Mouse (Mus musculus) forebrain, embryonic 10.5 days (tissue): ENCODE results near the gene Zswim5. TPM values are rescaled to one million over a fixed set of nuclear protein-coding genes. Genes with fewer than 3 reads are reported as not detected.

ENCODE experiments used
- DNase-seq: peaks from one replicate; pipeline ENCODE4 v3.0.0-alpha.2; 2017; ENCODE audit warnings: low spot score; ENCODE audit errors: extremely low spot score
- H3K27ac ChIP-seq: fragments of 300-500 bp; sonication (generic); 2 replicates; pipeline ENCODE4 v1.5.1; 2016; ENCODE audit warnings: mild to moderate bottlenecking
- H3K27me3 ChIP-seq: fragments of 300-500 bp; sonication (generic); 2 replicates; pipeline ENCODE4 v1.6.1; 2016; ENCODE audit warnings: mild to moderate bottlenecking; ENCODE audit not compliant: poor library complexity, severe bottlenecking
- H3K36me3 ChIP-seq: fragments of 300-500 bp; sonication (generic); replicated peaks from 2 replicates; pipeline ENCODE4 v1.6.1; 2016; ENCODE audit warnings: mild to moderate bottlenecking, moderate library complexity
- H3K4me1 ChIP-seq: fragments of 300-500 bp; sonication (generic); 2 replicates; pipeline ENCODE4 v1.6.1; 2016
- H3K4me3 ChIP-seq: fragments of 300-500 bp; sonication (generic); 2 replicates; pipeline ENCODE4 v1.5.1; 2016; ENCODE audit warnings: mild to moderate bottlenecking, moderate library complexity
- H3K9me3 ChIP-seq: fragments of 300-500 bp; sonication (generic); 2 replicates; pipeline ENCODE4 v1.6.1; 2016; ENCODE audit warnings: mild to moderate bottlenecking, moderate library complexity
- WGBS: fragments of 180-500 bp; shearing (Covaris S2); methylation state at CpG from one replicate; pipeline ENCODE4 v1.1.7; 2016; 5-methylcytosine and 5-hydroxymethylcytosine counted together
- polyA plus RNA-seq: library from polyadenylated mRNA; unstranded; fragments of >200 nt; fragmentation: Nextera tagmentation; extraction: Ambion mirVana; gene quantifications from 2 replicates; pipeline ENCODE4 v1.2.1, GENCODE M21; 2016

Zswim5 gene
- polyA plus RNA-seq, 1 experiment from 2014 or later, result 5.7 TPM

DNA sequence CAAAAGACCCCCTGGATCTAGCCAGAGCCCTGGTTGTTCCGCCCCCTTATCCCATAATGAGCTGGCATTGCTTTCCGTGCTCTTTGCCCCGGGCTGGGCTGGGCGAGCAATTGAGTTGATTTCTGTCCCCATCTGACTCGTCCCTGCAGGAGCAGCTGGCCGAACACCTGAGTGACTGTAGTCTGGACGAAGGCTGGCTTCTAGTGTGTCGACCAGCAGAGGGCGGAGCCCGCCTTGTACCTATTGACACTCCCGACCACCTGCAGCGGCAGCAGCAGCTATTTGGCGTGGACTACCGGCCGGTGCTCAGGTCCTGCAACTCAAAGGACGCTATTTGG, 118.6 kb downstream of the Zswim5 start:
- peak; percentile 46 for DNase-seq
- Histone ChIP-seq H3K36me3 (peaks cover 20% of the 10 kb centered on the region), H3K4me1 (peaks cover 40% of the 10 kb centered on the region), H3K4me3 (peak overlapping the region; percentile 79), H3K27me3 (peaks cover 7% of the 10 kb centered on the region), H3K9me3 (no peaks in the 10 kb centered on the region), H3K27ac (peak overlapping the region; percentile 79)
- under 1% methylated on average over 16 of the region's 16 CpGs for WGBS

DNA sequence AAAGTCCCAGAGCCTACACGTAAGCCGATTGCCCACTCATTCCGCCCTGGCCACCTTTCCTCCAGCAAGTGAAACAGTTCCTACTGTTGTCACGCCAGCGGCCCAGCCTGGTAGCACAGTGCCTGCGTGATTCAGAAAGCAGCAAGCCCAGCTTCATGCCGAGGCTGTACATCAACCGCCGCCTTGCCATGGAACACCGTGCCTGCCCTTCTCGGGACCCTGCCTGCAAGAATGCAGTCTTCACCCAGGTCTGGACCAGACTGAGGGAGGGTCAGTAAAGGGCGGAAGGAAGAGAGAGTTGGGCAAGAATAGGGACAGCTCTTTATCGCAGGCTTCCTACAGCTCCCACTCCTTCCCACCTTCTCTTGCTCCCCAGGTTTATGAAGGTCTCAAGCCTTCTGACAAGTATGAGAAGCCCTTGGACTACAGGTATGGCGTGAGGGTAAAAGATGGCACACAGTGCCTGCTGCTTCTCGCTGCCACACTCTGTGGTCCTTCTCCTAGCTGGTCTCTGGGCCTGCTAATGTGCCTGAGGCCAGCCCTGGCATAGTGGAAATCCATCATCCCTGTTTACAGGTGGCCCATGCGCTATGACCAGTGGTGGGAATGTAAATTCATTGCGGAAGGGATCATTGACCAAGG, 122.5 kb downstream of the Zswim5 start:
- Histone ChIP-seq H3K27ac (no peak overlapping the region), H3K4me1 (peaks cover 31% of the 10 kb centered on the region), H3K27me3 (peaks cover 18% of the 10 kb centered on the region), H3K36me3 (peaks cover 20% of the 10 kb centered on the region), H3K9me3 (no peaks in the 10 kb centered on the region), H3K4me3 (no peak overlapping the region)
- 94% methylated on average over 17 of the region's 17 CpGs for WGBS
- no peak for DNase-seq

DNA sequence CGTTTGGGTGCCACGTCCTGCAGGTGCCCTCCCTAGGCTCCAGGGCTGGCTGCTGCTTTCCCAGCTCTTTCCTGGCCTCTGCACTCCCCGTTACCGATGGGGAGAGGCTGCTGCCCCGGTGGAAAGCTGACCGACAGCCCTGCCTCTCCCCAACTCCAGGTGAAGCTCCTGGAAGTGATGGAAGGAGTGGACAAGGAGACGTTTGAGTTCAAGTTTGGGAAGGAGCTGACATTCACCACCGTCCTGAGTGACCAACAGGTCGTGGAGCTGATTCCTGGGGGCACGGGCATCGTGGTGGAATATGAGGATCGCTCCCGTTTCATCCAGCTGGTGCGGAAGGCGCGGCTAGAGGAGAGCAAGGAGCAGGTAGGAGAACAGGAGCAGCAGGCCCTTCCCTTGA, 124.8 kb downstream of the Zswim5 start:
- WGBS, result 93% methylated on average over 16 of the region's 16 CpGs
- H3K27me3 ChIP-seq, result peaks cover 11% of the 10 kb centered on the region
- H3K36me3 ChIP-seq, result peaks cover 20% of the 10 kb centered on the region
- no peaks in the 10 kb centered on the region for H3K9me3 ChIP-seq
- H3K27ac ChIP-seq, result no peak overlapping the region
- peaks cover 10% of the 10 kb centered on the region for H3K4me1 ChIP-seq
- H3K4me3 ChIP-seq, result no peak overlapping the region
- DNase-seq, result no peak

DNA sequence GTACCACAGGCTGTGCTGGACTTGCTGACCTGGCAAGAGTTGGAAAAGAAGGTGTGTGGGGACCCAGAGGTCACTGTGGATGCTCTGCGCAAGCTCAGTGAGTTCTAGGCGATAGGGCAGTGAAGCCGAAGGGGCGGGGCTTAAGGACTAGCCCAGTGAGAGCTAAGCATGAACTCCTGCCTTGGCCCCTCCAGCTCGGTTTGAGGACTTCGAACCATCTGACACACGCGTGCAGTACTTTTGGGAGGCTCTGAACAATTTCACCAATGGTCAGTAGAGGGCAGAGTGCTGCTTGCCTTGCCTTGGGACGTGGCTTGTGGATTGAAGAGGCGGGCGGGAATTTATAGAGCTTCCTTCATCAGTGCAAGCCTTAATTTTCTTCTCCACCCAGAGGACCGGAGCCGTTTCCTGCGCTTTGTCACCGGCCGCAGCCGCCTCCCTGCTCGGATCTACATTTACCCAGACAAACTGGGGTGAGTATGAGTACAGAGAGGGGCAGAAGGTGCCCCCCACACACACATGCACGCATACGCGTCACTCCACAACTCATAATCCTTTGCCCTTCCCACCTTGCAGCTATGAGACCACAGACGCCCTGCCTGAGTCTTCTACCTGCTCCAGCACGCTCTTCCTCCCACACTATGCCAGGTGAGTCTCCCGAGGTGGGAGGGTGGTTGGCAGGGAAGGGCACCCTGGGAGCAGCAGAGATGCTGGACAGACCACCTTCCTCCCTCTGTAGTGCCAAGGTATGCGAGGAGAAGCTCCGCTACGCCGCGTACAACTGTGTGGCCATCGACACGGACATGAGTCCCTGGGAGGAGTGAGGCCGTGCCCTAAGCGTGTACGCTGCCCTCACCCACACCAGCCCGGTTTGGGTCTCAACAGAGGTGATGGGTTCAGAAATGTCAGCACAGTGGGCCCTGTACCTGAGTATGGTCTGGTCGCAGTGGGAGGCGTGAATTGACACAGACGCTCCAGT, 125.7 kb downstream of the Zswim5 start:
- 61% methylated on average over 38 of the region's 38 CpGs for WGBS
- Histone ChIP-seq H3K36me3 (peaks cover 20% of the 10 kb centered on the region), H3K4me1 (peaks cover 10% of the 10 kb centered on the region), H3K27ac (peak overlapping the region; percentile 27), H3K4me3 (peak overlapping the region; percentile 7; the same call in 1 of the 2 replicates), H3K9me3 (no peaks in the 10 kb centered on the region), H3K27me3 (peaks cover 11% of the 10 kb centered on the region)
- DNase-seq, result peak; percentile 68

DNA sequence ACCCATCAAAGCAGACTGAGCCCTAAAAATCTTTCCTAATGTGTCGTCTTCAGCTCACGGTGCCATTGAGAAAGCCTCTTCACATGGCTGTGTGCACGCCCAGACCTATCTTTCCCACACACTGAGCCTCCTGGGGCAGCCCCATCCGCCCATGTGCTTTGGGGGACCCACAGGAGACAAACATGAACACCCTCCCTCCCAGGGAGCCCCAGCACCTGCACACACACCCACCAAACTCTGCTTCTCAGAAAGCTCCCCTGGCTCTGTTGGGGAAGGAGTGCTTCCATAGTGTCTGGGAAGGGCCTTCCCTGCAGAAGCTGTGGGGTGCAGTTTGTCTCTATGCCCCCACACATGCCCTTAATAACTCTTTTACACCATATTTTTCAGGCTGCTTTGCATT, 127.5 kb downstream of the Zswim5 start:
- Histone ChIP-seq H3K9me3 (no peaks in the 10 kb centered on the region), H3K36me3 (peaks cover 9% of the 10 kb centered on the region), H3K4me3 (no peak overlapping the region), H3K27me3 (peaks cover 11% of the 10 kb centered on the region), H3K4me1 (peaks cover 10% of the 10 kb centered on the region), H3K27ac (no peak overlapping the region)
- no peak for DNase-seq
- WGBS, result 86% methylated on average over 4 of the region's 4 CpGs

DNA sequence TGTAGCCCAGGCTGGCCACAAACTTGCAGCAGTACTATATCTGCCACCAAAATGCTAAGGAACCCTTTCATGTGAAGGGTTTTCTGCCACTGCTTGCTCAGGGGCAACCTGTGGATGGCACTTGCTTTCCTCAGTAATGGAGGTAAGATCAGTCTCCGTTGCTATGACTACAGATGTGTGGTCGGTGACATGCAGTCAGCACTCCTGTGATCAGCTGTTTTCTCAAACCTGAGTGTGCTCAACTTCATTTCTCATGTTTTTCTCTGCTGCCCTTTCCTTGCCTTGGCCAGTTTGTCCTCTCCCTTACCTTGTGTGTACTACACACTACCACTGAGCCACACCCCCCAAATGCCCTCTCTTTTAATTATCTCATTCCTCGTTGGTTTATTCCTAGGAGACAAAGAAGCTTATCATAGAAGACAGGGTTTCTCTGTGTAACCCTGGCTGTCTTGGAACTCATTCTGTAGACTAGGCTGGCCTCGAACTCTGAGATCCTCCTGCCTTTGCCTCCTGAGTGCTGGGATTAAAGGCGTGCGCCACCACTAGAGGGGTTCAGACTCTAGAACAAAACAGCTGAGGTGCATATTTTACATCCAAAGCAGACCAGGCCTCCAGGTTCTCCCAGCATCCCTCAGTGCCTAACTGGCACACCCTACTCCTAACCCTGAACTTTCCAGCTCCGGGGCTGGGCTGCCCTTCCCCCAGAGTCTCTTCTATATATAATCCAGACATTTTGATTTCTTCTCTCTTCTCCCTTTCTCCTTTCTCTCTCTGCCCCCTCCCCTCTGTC, 128.6 kb downstream of the Zswim5 start:
- no peaks in the 10 kb centered on the region for H3K9me3 ChIP-seq
- peaks cover 9% of the 10 kb centered on the region for H3K36me3 ChIP-seq
- peaks cover 10% of the 10 kb centered on the region for H3K4me1 ChIP-seq
- WGBS, result 80% methylated on average over 7 of the region's 7 CpGs
- H3K4me3 ChIP-seq, result no peak overlapping the region
- H3K27me3 ChIP-seq, result peaks cover 11% of the 10 kb centered on the region
- no peak overlapping the region for H3K27ac ChIP-seq
- no peak for DNase-seq

DNA sequence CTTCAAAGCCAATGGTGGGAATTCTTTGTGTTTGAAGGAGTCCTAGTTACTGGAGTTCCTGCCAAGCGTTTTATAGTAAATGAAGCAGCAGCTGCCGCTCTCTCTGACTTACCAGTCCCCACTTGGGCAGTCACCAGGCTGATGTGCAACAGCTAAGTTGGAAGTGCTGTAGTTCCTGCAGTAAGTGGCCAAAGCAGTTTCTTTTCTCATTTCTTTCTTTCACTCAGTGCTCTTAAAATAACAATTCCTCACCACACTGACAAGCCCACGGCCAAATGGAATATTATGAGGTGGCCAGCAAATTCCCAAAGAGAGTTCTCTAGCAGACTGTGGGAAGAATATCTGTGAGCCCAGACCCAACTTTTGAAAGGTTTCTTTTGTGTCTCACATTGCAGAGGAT, 129.9 kb downstream of the Zswim5 start:
- no peak overlapping the region for H3K4me3 ChIP-seq
- peaks cover 9% of the 10 kb centered on the region for H3K36me3 ChIP-seq
- H3K27ac ChIP-seq, result no peak overlapping the region
- no peak for DNase-seq
- 79% methylated on average over 3 of the region's 3 CpGs for WGBS
- no peaks in the 10 kb centered on the region for H3K9me3 ChIP-seq
- H3K4me1 ChIP-seq, result peaks cover 10% of the 10 kb centered on the region
- H3K27me3 ChIP-seq, result peaks cover 5% of the 10 kb centered on the region

DNA sequence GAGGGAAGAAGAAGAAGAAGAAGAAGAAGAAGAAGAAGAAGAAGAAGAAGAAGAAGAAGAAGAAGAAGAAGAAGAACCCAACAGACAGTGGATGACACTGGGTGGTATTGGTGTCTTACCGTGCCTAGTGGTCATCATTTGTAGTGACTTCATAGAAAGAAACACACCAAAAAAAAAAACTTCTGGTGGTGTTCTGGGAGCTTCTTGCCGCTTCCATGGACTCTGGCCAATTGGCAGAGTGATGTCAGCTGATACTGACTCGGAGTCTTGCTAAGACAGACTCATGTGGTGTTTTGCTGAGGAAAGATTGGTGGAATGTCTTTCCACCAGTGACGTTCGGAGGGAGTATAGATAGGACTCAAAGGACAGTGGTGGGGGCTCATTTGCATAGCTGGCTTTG, 133.1 kb downstream of the Zswim5 start:
- H3K9me3 ChIP-seq, result no peaks in the 10 kb centered on the region
- WGBS, result 84% methylated on average over 5 of the region's 5 CpGs
- no peak for DNase-seq
- H3K4me1 ChIP-seq, result no peaks in the 10 kb centered on the region
- no peak overlapping the region for H3K27ac ChIP-seq
- H3K27me3 ChIP-seq, result no peaks in the 10 kb centered on the region
- H3K36me3 ChIP-seq, result no peaks in the 10 kb centered on the region
- no peak overlapping the region for H3K4me3 ChIP-seq

DNA sequence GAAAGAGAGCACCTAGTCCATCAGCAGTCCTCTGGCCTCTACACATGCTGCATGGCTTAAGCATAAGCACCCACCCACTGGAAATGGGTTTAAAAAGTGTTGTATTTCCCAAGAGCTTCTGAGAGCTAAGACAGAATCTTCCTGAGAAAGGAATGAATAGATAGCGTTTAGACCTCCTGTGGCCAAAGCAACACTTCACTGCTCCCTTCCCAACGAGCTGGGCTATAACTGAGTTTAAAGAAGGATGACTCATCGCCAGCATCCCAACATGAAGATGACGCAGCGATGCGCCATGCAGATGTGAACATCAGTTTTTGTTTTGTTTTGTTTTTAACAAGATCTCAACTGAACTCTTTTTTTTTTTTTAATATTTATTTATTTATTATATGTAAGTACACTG, 136.4 kb downstream of the Zswim5 start:
- no peak for DNase-seq
- Histone ChIP-seq H3K36me3 (no peaks in the 10 kb centered on the region), H3K27me3 (no peaks in the 10 kb centered on the region), H3K27ac (no peak overlapping the region), H3K4me1 (no peaks in the 10 kb centered on the region), H3K4me3 (no peak overlapping the region), H3K9me3 (no peaks in the 10 kb centered on the region)
- WGBS, result 87% methylated on average over 6 of the region's 6 CpGs

DNA sequence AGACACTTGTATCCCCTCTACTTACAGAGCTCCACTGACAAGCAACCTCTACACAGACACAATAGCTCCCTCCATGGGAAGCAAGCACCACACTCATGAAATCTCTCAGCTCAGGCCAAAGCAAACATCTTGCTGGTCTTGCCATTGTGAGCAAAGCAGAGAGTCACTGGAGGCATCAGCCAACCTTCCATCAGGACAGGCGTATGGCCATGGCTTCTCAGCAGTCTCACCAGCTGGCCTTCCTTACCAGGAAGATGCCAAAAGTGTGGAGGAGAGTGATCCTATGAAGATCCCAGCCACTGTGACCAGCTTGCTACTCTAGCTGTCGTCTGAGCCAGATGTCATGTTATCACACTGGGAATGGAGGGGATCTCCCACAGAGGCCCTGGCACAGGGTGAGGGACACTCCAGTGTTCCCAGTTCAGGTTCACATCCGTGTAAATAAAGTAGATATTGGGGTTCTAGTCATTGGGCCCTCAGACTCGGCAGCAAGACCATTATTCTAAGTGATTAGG, 137.8 kb downstream of the Zswim5 start:
- no peak for DNase-seq
- Histone ChIP-seq H3K9me3 (no peaks in the 10 kb centered on the region), H3K4me1 (peaks cover 5% of the 10 kb centered on the region), H3K4me3 (no peak overlapping the region), H3K27me3 (no peaks in the 10 kb centered on the region), H3K27ac (no peak overlapping the region), H3K36me3 (no peaks in the 10 kb centered on the region)
- 73% methylated on average over 4 of the region's 4 CpGs for WGBS

DNA sequence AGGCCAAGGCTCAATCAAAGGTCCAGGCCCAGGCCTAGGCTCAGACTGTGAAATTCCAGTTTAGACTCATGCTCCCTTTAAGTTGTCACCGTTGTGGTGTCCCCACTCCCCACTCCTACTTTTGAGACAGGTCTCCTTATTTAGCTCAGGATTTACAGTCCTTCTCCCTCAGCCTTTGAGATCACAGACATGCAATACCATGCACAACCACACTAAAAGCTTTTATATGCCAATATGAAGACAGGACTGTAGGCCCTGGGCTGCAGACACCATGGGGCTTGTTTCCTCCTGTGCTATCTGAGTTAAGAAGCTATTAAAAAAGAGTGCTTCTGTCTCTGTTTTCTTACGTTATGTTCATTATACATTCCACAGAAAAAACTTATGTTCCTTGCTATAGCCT, 140.6 kb downstream of the Zswim5 start:
- 93% methylated on average over 2 of the region's 2 CpGs for WGBS
- H3K36me3 ChIP-seq, result peaks cover 9% of the 10 kb centered on the region
- H3K4me1 ChIP-seq, result peaks cover 12% of the 10 kb centered on the region
- H3K9me3 ChIP-seq, result no peaks in the 10 kb centered on the region
- no peaks in the 10 kb centered on the region for H3K27me3 ChIP-seq
- H3K4me3 ChIP-seq, result no peak overlapping the region
- DNase-seq, result no peak
- H3K27ac ChIP-seq, result no peak overlapping the region

DNA sequence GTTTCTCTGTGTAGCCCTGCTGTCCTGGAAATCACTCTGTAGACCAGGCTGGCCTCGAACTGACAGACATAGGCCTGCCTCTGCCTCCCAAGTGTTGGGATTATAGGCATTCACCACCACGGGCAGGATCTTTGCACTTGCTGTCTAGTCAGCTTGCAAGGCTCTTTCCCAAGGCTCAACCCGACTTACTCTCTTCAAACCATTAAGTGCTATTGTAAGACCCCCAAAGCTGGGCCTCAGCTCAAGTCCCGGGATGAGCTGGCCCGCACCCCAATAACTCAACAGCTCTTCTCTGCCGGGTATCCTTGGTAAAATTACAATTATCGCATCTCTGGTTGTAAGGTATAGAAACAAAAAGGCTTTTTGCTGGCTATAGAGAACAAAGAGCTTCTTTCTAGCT, 141.2 kb downstream of the Zswim5 start:
- WGBS, result 90% methylated on average over 7 of the region's 7 CpGs
- DNase-seq, result no peak
- peaks cover 12% of the 10 kb centered on the region for H3K4me1 ChIP-seq
- H3K36me3 ChIP-seq, result peaks cover 15% of the 10 kb centered on the region
- H3K4me3 ChIP-seq, result no peak overlapping the region
- no peaks in the 10 kb centered on the region for H3K9me3 ChIP-seq
- H3K27me3 ChIP-seq, result no peaks in the 10 kb centered on the region
- H3K27ac ChIP-seq, result no peak overlapping the region
